Mouse (Mus musculus): Measurements from ENCODE around the gene Zbtb26.

DNA sequence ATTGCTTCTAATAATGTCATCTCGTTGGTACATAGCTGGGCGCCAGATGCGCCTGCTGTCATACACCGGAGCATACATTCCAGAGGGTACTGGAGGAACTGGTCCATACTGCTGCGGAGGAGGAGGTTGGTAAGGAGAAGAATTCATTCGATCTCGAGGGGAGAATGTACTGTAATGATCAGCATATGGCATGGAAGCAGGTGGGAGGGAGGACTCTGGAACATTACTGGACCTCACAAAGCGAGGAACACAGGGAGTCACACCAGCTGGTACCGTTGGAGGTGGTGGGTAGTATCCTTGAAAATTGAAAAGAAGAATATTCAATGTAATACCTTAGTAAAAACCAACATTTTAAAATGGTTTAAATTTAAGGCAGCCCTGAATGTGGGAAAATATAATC lies 60.0 kb downstream of the Zbtb26 start:
- TF ChIP-seq CTCF (IDR thresholded peaks at IDR 0.05; ENCODE audit: low read depth) = no peak
- no peak for TF ChIP-seq EP300 (IDR thresholded peaks at IDR 0.05; ENCODE audit: low read depth)

All from liver, postnatal 0 days (tissue).